Mouse (Mus musculus): ENCODE results near the gene Hkdc1. TPM values are rescaled to one million over a fixed set of nuclear protein-coding genes. Genes with fewer than 3 reads are reported as not detected.

The Hkdc1 gene
- polyA plus RNA-seq, 1 experiment: 0.02 TPM

DNA sequence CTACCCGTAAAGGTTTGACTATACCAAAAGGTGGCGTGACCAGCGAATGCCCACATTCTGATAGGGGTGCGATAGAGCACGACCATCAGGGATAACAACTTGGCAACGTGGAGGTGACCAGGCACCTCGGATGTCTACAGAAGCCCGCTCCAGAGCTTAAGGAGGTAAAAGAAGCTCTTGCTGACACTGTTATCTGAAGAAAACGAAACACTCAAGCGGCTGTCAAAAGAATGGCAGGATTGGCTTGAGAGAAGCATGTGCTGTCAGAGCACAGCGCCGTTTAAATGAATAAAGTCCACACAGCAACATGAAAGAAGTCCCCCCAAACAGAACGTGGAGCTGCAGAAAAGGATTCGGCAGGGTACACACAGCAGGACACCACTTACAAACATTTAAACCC lies 89.0 kb downstream of the Hkdc1 start:
- H3K4me2 ChIP-seq (ENCODE audit: low read depth): no peak overlapping the region
- H3K27me3 ChIP-seq (ENCODE audit: control insufficient read depth, insufficient read depth, insufficient read length): no peaks in the 10 kb centered on the region
- no peaks in the 10 kb centered on the region for H3K36me3 ChIP-seq (ENCODE audit: control insufficient read depth, insufficient read depth)
- peaks cover 84% of the 10 kb centered on the region for H3K79me2 ChIP-seq (ENCODE audit: control insufficient read depth, insufficient read depth)
- no peak for TF ChIP-seq SRF (IDR thresholded peaks at IDR 0.05; ENCODE audit: control insufficient read depth, insufficient read length, low read depth)
- no peak for TF ChIP-seq TCF12 (IDR thresholded peaks at IDR 0.05; ENCODE audit: insufficient read depth, poor library complexity, severe bottlenecking)
- TF ChIP-seq MAX (IDR thresholded peaks at IDR 0.05; ENCODE audit: low read depth): no peak
- TF ChIP-seq E2F4 (IDR thresholded peaks at IDR 0.05; ENCODE audit: insufficient read depth): no peak
- TF ChIP-seq TCF3 (IDR thresholded peaks at IDR 0.05; ENCODE audit: insufficient read length, low read depth): no peak
- no peak for TF ChIP-seq USF1 (IDR thresholded peaks at IDR 0.05; ENCODE audit: low read depth)
- TF ChIP-seq MYOD1 (IDR thresholded peaks at IDR 0.05; ENCODE audit: control insufficient read depth in 1 of 3, insufficient read length in 2 of 3, low read depth in 2 of 3): no peak
- no peak for TF ChIP-seq CEBPB (IDR thresholded peaks at IDR 0.05; ENCODE audit: insufficient read depth, poor library complexity, severe bottlenecking)
- no peak for TF ChIP-seq REST (IDR thresholded peaks at IDR 0.05; ENCODE audit: insufficient read depth, insufficient read length)
- no peak for TF ChIP-seq POLR2A (IDR thresholded peaks at IDR 0.05; ENCODE audit: insufficient read length, low read depth)
- no peak for TF ChIP-seq MYOG (IDR thresholded peaks at IDR 0.05; ENCODE audit: control insufficient read depth in 1 of 3, insufficient read depth in 1 of 3, insufficient read length in 2 of 3, low read depth in 2 of 3)
- no peak for TF ChIP-seq POLR2AphosphoS2 (IDR thresholded peaks at IDR 0.05; ENCODE audit: insufficient read length, low read depth)
- no peak overlapping the region for H3ac ChIP-seq (ENCODE audit: control insufficient read depth, insufficient read length)
- no peak overlapping the region for H3K4me3 ChIP-seq

Other genes with a start within 250 kb of the Hkdc1 start
- gene Tspan15, start 191.2 kb downstream of the Hkdc1 start, polyA plus RNA-seq (2012; fragmentation: generic; extraction: Trizol): 18.7 TPM
- gene Tacr2, start 170.1 kb downstream of the Hkdc1 start, polyA plus RNA-seq (2012; fragmentation: generic; extraction: Trizol): 0.05 TPM
- 103 TPM for gene Hk1, start 42.6 kb downstream of the Hkdc1 start, polyA plus RNA-seq (2012; fragmentation: generic; extraction: Trizol)
- 0.20 TPM for gene 4930507D05Rik, start 27.0 kb upstream of the Hkdc1 start, polyA plus RNA-seq (2012; fragmentation: generic; extraction: Trizol)
- gene Supv3l1, start 27.2 kb upstream of the Hkdc1 start, polyA plus RNA-seq (2012; fragmentation: generic; extraction: Trizol): 30.6 TPM
- 25.6 TPM for gene Vps26a, start 64.3 kb upstream of the Hkdc1 start, polyA plus RNA-seq (2012; fragmentation: generic; extraction: Trizol)
- gene Srgn, start 105.0 kb upstream of the Hkdc1 start, polyA plus RNA-seq (2012; fragmentation: generic; extraction: Trizol): 1.1 TPM
- gene Kif1bp, start 156.0 kb upstream of the Hkdc1 start, polyA plus RNA-seq (2012; fragmentation: generic; extraction: Trizol): 31.2 TPM
- gene Ddx21, start 179.8 kb upstream of the Hkdc1 start, polyA plus RNA-seq (2012; fragmentation: generic; extraction: Trizol): 33.2 TPM
- 20.0 TPM for gene Ddx50, start 228.7 kb upstream of the Hkdc1 start, polyA plus RNA-seq (2012; fragmentation: generic; extraction: Trizol)